Mouse (Mus musculus) ovary, postnatal 36 days (tissue): ENCODE results near the gene Syne2.

Experiments
- DNase-seq: peaks from one replicate; pipeline ENCODE4 v3.0.0; 2022; ENCODE audit warnings: low spot score, mixed read lengths

Syne2 gene

GRCm38 (mm10) chr12:75827751-75828150, 9.8 kb downstream of the Syne2 start:
- DNase-seq, result no peak

- no peak for DNase-seq
Measured at GRCm38 (mm10) chr12:75829616-75830015, 11.7 kb downstream of the Syne2 start.

- DNase-seq, result no peak
Measured at GRCm38 (mm10) chr12:75833149-75833959, 15.4 kb downstream of the Syne2 start.

GRCm38 (mm10) chr12:75833960-75834729, 16.2 kb downstream of the Syne2 start:
- DNase-seq, result no peak

- DNase-seq, result no peak
Measured at GRCm38 (mm10) chr12:75836524-75836962, 18.6 kb downstream of the Syne2 start.

GRCm38 (mm10) chr12:75837462-75837861, 19.5 kb downstream of the Syne2 start:
- no peak for DNase-seq

GRCm38 (mm10) chr12:75839083-75839736, 21.3 kb downstream of the Syne2 start:
- DNase-seq, result no peak

- DNase-seq, result no peak
Measured at GRCm38 (mm10) chr12:75841183-75841582, 23.2 kb downstream of the Syne2 start.

GRCm38 (mm10) chr12:75844311-75844710, 26.4 kb downstream of the Syne2 start:
- no peak for DNase-seq

- DNase-seq, result no peak
Measured at GRCm38 (mm10) chr12:75845070-75845469, 27.1 kb downstream of the Syne2 start.

GRCm38 (mm10) chr12:75846513-75846912, 28.6 kb downstream of the Syne2 start:
- peak; percentile 49 for DNase-seq

- DNase-seq, result no peak
Measured at GRCm38 (mm10) chr12:75850205-75850604, 32.3 kb downstream of the Syne2 start.

GRCm38 (mm10) chr12:75851481-75851880, 33.5 kb downstream of the Syne2 start:
- no peak for DNase-seq

- DNase-seq, result no peak
Measured at GRCm38 (mm10) chr12:75852384-75852783, 34.5 kb downstream of the Syne2 start.

GRCm38 (mm10) chr12:75853559-75853958, 35.6 kb downstream of the Syne2 start:
- peak; percentile 36 for DNase-seq

- peak; percentile 62 for DNase-seq
Measured at GRCm38 (mm10) chr12:75855051-75855453, 37.1 kb downstream of the Syne2 start.

- DNase-seq, result no peak
Measured at GRCm38 (mm10) chr12:75855621-75856020, 37.7 kb downstream of the Syne2 start.

GRCm38 (mm10) chr12:75856096-75856868, 38.3 kb downstream of the Syne2 start:
- no peak for DNase-seq

- peak; percentile 69 for DNase-seq
Measured at GRCm38 (mm10) chr12:75859936-75860335, 42.0 kb downstream of the Syne2 start.

GRCm38 (mm10) chr12:75860843-75861242, 42.9 kb downstream of the Syne2 start:
- no peak for DNase-seq

GRCm38 (mm10) chr12:75865166-75865565, 47.2 kb downstream of the Syne2 start:
- DNase-seq, result no peak
